Mouse (Mus musculus): ENCODE data around the gene CN725425. TPM values are rescaled to one million over a fixed set of nuclear protein-coding genes. Genes with fewer than 3 reads are reported as not detected.

CN725425 gene
- polyA plus RNA-seq, 1 experiment from 2014 or later = 0.06 TPM

DNA sequence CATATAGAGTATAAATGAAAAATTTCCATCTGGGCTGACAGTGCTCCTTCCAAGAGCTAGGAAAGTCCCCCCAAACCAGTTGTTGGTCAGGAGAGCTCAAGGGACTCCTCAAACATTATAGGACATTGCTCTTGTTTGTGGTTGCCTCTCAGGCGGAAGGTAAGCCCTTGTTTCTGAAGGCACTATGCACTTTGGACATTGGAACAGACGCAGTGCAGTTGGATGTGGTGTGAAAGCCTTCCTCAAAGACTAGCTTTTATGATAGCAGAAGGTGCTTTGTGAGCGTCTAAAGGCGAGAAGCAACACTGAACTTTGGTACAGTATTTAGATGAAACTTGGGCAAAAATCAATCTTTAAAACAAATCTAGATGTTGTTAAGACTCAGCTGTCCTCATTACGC, 7.2 kb downstream of the CN725425 start:
- Histone ChIP-seq H3K27me3 (no peaks in the 10 kb centered on the region), H3K9ac (no peak overlapping the region), H3K9me3 (replicated peaks) (no peaks in the 10 kb centered on the region), H3K4me1 (replicated peaks) (no peaks in the 10 kb centered on the region), H3K27ac (replicated peaks) (no peak overlapping the region), H3K4me3 (replicated peaks) (no peak overlapping the region), H3K4me2 (no peak overlapping the region), H3K36me3 (replicated peaks) (no peaks in the 10 kb centered on the region)
- WGBS (ENCODE audit: insufficient replicate concordance) = 64% methylated on average over 5 of the region's 5 CpGs
- ATAC-seq (ENCODE audit: insufficient read depth) = no peak

DNA sequence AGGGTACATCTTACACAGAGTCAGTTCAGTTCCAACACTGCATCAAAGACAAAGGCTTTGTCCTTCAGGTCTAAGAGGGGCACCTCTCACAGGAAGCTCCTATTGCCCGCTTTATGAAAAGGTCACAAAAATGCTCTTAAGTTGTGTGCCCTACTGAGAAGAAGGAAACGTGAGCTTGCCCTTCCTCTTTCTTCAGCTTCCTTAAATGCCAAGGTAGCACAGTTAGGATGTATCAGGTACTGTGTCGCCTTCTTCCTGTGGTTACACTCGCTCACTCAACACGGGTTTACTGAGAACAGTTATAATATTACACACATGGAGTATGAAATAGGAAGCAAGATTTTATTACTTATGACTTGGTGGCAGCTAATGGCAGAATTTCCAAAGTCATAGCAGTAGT, 38.0 kb downstream of the CN725425 start:
- Histone ChIP-seq H3K27ac (replicated peaks) (no peak overlapping the region), H3K4me1 (replicated peaks) (peaks cover 5% of the 10 kb centered on the region; the same call in 1 of the 2 replicates), H3K27me3 (no peaks in the 10 kb centered on the region; the same call in 1 of the 2 replicates), H3K9me3 (replicated peaks) (no peaks in the 10 kb centered on the region), H3K4me3 (replicated peaks) (no peak overlapping the region), H3K9ac (no peak overlapping the region), H3K4me2 (no peak overlapping the region), H3K36me3 (replicated peaks) (no peaks in the 10 kb centered on the region)
- ATAC-seq (ENCODE audit: insufficient read depth) = no peak
- WGBS (ENCODE audit: insufficient replicate concordance) = 35% methylated on average over 5 of the region's 5 CpGs

DNA sequence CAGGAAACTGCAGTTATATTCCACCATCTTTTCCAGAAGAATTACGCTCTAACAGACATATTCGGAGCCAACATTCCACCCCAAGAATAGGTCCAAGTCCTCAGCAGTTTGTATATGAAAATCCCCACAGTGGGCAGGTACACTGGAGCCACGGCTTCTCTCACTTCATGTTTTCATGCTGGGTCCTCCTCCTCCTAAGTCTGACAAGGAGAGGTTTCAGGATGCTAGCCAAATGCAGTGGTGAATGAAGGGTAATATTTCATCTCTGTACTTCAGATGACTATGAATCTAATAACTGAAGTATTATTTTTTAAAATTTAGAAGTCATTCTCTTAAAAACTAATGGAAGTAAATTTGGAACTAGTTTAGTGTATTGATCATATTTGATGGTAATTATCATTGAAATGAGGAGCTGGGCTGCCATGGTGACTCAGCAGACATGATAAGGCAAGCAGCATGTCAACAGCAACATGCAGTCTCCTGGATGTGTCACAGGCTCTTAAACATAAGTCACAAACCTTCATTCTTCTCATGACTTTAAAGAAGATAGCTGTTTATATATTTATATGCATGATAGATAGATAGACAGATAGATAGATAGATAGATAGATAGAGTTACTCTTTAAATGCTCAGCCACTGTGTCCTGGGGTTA, 41.5 kb downstream of the CN725425 start:
- Histone ChIP-seq H3K27me3 (no peaks in the 10 kb centered on the region), H3K4me2 (no peak overlapping the region), H3K9ac (no peak overlapping the region), H3K4me1 (replicated peaks) (peaks cover 5% of the 10 kb centered on the region; the same call in 1 of the 2 replicates), H3K9me3 (replicated peaks) (no peaks in the 10 kb centered on the region), H3K4me3 (replicated peaks) (no peak overlapping the region), H3K27ac (replicated peaks) (0 out of 2 replicates have a peak overlapping the region, but pooled peaks have one; percentile 53), H3K36me3 (replicated peaks) (no peaks in the 10 kb centered on the region)
- ATAC-seq (ENCODE audit: insufficient read depth) = peak; percentile 75
- WGBS (ENCODE audit: insufficient replicate concordance) = 76% methylated on average over 3 of the region's 3 CpGs

DNA sequence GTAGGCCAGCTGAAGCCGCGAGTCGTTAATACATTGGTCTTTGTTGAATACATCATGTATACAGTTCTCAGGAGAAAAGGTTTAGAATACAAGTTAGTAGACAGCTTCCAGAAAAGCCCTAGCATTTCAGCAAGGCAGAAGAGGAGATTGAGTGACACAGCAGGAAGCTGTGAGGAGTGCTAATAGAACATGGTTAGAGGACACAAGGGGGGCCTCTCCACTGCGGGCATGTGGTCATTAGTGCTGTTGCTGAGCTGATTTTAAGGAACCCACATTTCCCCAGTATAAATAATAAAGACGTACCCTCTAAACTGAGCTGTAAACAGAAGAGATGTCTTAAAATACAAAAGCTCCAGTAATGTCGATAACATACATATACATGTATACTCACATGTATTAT, 51.5 kb downstream of the CN725425 start:
- 71% methylated on average over 6 of the region's 6 CpGs for WGBS (ENCODE audit: insufficient replicate concordance)
- no peak overlapping the region for H3K4me2 ChIP-seq
- no peak overlapping the region for H3K9ac ChIP-seq
- H3K27ac ChIP-seq (replicated peaks) = peak overlapping the region; percentile 89
- H3K36me3 ChIP-seq (replicated peaks) = no peaks in the 10 kb centered on the region
- H3K4me1 ChIP-seq (replicated peaks) = peaks cover 35% of the 10 kb centered on the region
- H3K27me3 ChIP-seq = no peaks in the 10 kb centered on the region
- H3K9me3 ChIP-seq (replicated peaks) = no peaks in the 10 kb centered on the region
- no peak for ATAC-seq (ENCODE audit: insufficient read depth)
- no peak overlapping the region for H3K4me3 ChIP-seq (replicated peaks)

DNA sequence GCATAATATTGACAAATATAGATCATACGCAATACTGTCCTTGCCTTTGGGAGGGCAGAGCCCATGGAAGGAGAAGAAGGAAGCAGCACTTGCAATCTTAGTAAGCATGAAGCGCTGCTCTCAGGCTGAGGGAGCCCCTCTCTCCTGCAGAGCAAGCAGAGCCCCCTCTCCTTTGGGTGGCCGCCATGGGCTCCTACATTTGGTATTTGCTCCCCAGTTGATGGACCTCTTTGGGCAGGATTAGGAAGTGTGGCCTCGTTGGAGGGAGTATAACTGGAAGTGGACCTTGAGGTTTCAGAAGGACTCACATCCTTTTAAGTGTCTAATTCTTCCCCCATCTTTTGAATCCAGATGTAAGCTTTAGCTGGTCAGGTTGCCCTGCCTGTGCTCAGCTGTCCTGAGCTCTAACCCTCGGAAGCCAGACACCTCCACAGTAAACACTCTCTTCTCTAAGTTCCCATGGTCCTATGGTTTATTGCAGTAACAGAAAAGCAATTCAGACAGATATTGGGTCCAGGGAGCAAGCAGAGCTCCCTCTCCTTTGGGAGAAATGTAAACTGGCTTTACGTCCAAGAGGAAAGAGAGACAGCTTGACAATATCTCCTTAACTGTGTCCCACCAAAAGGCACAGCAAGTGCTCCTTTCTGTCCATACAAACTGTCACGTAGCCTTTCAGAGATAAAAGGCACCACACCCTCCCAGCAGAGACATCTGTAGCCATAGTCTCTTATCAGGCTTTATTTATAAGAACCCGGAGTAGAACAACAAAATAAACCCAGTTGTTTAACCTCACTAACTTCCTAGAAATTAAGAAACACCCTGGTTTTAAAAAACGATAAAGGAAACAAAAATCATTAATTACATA, 52.5 kb downstream of the CN725425 start:
- peaks cover 35% of the 10 kb centered on the region for H3K4me1 ChIP-seq (replicated peaks)
- no peaks in the 10 kb centered on the region for H3K36me3 ChIP-seq (replicated peaks)
- peak; percentile 96 for ATAC-seq (ENCODE audit: insufficient read depth)
- peak overlapping the region; percentile 89 for H3K27ac ChIP-seq (replicated peaks)
- peak overlapping the region; percentile 63 for H3K4me2 ChIP-seq
- peak overlapping the region; percentile 35; the same call in 1 of the 2 replicates for H3K9ac ChIP-seq
- H3K27me3 ChIP-seq = no peaks in the 10 kb centered on the region
- H3K4me3 ChIP-seq (replicated peaks) = 0 out of 2 replicates have a peak overlapping the region, but pooled peaks have one; percentile 21
- no peaks in the 10 kb centered on the region for H3K9me3 ChIP-seq (replicated peaks)
- WGBS (ENCODE audit: insufficient replicate concordance) = 34% methylated on average over 9 of the region's 9 CpGs

DNA sequence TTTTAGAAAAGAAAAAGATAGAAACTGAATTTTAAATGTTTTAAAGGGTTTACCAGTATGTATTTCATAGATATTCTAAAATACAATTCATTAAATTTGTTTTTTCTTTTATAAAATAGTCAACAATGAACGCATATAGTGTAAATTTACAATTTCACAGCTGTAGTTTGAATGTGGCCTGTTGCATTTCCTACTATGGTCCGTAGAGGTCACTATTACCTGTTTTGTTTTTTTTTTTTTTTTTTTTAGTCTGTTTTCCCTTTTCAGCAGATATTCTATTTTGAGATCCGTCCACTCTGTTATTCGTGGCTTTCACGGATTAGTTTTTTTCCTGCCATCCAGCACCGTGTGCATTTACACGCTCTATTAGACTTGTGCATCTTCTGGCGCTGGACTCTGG, 53.7 kb downstream of the CN725425 start:
- ATAC-seq (ENCODE audit: insufficient read depth) = no peak
- no peak overlapping the region for H3K4me3 ChIP-seq (replicated peaks)
- no peaks in the 10 kb centered on the region for H3K36me3 ChIP-seq (replicated peaks)
- H3K9me3 ChIP-seq (replicated peaks) = no peaks in the 10 kb centered on the region
- no peak overlapping the region for H3K9ac ChIP-seq
- H3K27me3 ChIP-seq = no peaks in the 10 kb centered on the region
- no peak overlapping the region for H3K4me2 ChIP-seq
- H3K4me1 ChIP-seq (replicated peaks) = peaks cover 37% of the 10 kb centered on the region
- peak overlapping the region; percentile 49 for H3K27ac ChIP-seq (replicated peaks)
- WGBS (ENCODE audit: insufficient replicate concordance) = 30% methylated on average over 8 of the region's 8 CpGs

DNA sequence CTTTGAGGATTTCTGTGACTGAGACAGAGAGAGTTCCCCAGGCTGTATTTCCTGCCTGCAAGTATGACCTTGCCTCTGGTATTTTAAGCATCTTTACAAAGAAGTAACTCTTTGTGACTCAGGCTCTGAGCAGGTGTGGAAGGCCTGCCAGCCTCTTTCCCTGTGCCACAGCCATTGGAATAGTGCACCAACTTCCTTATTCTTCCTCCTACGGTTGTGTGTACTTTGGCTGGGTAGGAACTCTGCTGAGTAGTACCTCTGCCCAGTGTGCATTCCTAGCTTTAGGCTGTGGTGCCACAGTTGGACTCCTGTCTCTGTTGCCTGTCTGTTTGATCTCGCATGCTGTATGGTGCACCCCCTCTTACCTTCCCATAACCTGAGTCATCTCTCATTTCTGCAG, 56.0 kb downstream of the CN725425 start:
- H3K4me1 ChIP-seq (replicated peaks) = peaks cover 49% of the 10 kb centered on the region
- H3K27me3 ChIP-seq = no peaks in the 10 kb centered on the region
- H3K36me3 ChIP-seq (replicated peaks) = no peaks in the 10 kb centered on the region
- 65% methylated on average over 2 of the region's 2 CpGs for WGBS (ENCODE audit: insufficient replicate concordance)
- H3K9me3 ChIP-seq (replicated peaks) = no peaks in the 10 kb centered on the region
- no peak overlapping the region for H3K27ac ChIP-seq (replicated peaks)
- ATAC-seq (ENCODE audit: insufficient read depth) = no peak
- no peak overlapping the region for H3K4me2 ChIP-seq
- H3K4me3 ChIP-seq (replicated peaks) = no peak overlapping the region
- no peak overlapping the region for H3K9ac ChIP-seq

DNA sequence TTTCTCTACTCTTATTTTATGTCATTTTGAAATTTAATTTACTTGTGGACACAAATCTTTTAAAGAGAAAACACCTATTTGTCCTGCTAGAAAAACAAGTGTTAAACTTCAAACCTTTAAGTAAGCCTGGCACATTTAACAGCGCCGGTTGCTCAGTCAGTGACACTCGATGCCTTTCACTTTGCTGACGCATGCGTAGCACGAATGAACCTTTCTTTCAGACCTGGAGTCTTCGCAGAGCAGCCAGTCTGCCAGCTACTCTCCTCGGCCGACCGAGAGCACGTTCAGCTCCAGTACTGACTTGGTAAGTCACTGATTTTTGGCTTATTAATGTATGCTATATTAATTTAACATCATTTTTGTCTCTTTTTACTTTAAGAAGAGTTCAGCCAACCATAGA, 57.8 kb downstream of the CN725425 start:
- H3K9ac ChIP-seq = no peak overlapping the region
- no peaks in the 10 kb centered on the region for H3K27me3 ChIP-seq
- 76% methylated on average over 11 of the region's 11 CpGs for WGBS (ENCODE audit: insufficient replicate concordance)
- peaks cover 48% of the 10 kb centered on the region for H3K4me1 ChIP-seq (replicated peaks)
- no peak overlapping the region for H3K27ac ChIP-seq (replicated peaks)
- no peak for ATAC-seq (ENCODE audit: insufficient read depth)
- H3K9me3 ChIP-seq (replicated peaks) = no peaks in the 10 kb centered on the region
- no peak overlapping the region for H3K4me2 ChIP-seq
- H3K36me3 ChIP-seq (replicated peaks) = no peaks in the 10 kb centered on the region
- no peak overlapping the region for H3K4me3 ChIP-seq (replicated peaks)

DNA sequence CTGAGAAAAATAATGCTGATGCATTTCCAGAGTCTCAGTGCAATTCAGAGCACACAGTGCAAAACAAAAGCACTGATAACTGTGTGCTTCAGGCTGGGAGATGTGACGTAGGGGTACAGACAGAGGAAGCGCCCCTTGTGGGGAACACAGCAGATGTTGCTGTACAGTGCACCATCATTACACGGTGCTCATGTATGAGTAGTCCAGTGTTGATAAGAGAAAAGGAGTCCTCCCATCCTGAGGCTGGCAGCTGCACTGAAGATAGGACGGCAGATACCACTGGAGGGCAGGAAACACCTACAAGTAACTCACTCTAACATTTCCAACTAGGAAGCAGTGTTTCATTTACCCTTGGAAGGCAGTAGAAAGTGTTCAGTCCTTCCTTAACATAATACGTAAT, 61.3 kb downstream of the CN725425 start:
- H3K27ac ChIP-seq (replicated peaks) = peak overlapping the region; percentile 60
- peak overlapping the region; percentile 21; the same call in 1 of the 2 replicates for H3K4me2 ChIP-seq
- ATAC-seq (ENCODE audit: insufficient read depth) = peak; percentile 98
- no peak overlapping the region for H3K4me3 ChIP-seq (replicated peaks)
- no peaks in the 10 kb centered on the region for H3K9me3 ChIP-seq (replicated peaks)
- 30% methylated on average over 5 of the region's 5 CpGs for WGBS (ENCODE audit: insufficient replicate concordance)
- no peaks in the 10 kb centered on the region for H3K36me3 ChIP-seq (replicated peaks)
- H3K4me1 ChIP-seq (replicated peaks) = peaks cover 35% of the 10 kb centered on the region
- H3K27me3 ChIP-seq = no peaks in the 10 kb centered on the region
- H3K9ac ChIP-seq = no peak overlapping the region

DNA sequence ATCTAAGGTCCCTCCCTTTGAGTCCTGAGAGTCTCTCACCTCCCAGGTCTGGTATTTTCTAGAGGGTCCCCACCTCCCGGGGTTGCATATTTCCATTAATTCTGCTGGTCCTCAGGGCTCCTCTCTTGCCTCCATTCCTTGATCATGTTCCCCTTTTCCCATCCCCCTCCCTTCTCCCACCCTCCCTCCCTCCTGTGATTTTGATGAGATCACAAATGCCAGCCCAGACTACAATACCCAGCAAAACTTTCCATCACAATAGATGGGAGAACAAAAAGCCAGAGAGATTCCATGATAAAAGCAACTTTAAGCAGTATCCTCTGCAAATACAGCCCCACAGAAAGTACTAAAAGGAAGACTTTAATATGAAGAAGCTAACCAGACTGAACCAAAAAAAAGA, 64.6 kb downstream of the CN725425 start:
- Histone ChIP-seq H3K27ac (replicated peaks) (no peak overlapping the region), H3K4me3 (replicated peaks) (no peak overlapping the region), H3K4me1 (replicated peaks) (peaks cover 27% of the 10 kb centered on the region), H3K4me2 (no peak overlapping the region), H3K9ac (no peak overlapping the region), H3K36me3 (replicated peaks) (no peaks in the 10 kb centered on the region), H3K27me3 (no peaks in the 10 kb centered on the region), H3K9me3 (replicated peaks) (no peaks in the 10 kb centered on the region)
- WGBS (ENCODE audit: insufficient replicate concordance) = 78% methylated on average over 1 of the region's 1 CpGs
- ATAC-seq (ENCODE audit: insufficient read depth) = no peak

DNA sequence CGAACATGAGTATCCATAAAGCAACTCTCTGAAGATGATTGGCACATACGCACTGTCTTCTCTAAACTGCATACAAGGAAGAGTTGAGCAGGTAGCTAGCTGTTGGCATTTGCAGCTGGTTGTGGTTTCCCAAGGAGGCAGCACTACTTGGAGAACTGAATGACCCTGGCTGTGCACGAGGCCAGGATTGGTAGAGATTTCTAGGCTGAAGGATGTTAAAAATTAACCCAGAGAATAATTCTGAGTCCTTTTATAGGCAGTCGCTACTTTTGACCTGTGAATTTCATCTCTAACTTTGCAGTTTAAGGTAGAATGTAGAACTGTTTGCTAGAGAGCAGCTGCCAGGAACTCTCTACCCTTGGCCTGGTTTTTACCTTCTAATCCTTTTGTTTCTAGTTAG, 69.2 kb downstream of the CN725425 start:
- no peaks in the 10 kb centered on the region for H3K9me3 ChIP-seq (replicated peaks)
- H3K4me3 ChIP-seq (replicated peaks) = no peak overlapping the region
- ATAC-seq (ENCODE audit: insufficient read depth) = no peak
- H3K4me2 ChIP-seq = no peak overlapping the region
- 66% methylated on average over 4 of the region's 4 CpGs for WGBS (ENCODE audit: insufficient replicate concordance)
- no peaks in the 10 kb centered on the region for H3K27me3 ChIP-seq
- H3K36me3 ChIP-seq (replicated peaks) = no peaks in the 10 kb centered on the region
- H3K9ac ChIP-seq = no peak overlapping the region
- no peaks in the 10 kb centered on the region for H3K4me1 ChIP-seq (replicated peaks)
- H3K27ac ChIP-seq (replicated peaks) = no peak overlapping the region

Data from liver, embryonic 15.5 days (tissue).